In genomic region chr6:55805291-55806137, GRCm38 (mm10) we compare ENCODE assay signal across 19 mouse cellular contexts. TPM values are rescaled to one million over a fixed set of nuclear protein-coding genes. Genes with fewer than 3 reads are reported as not detected.
A peak's percentile ranks its signal among the peaks of the same experiment; 100 is the strongest.
DNase-seq lines count a peak whose midpoint lies in the region; ATAC-seq lines count a peak whose summit lies in the region.
"Had no signal": no experiment of that assay in that cellular context is flagged by ENCODE, and none has a peak within 500 bp of the region (broad histone marks: within the 10 kb centered on the region; RNA-seq: fewer than 3 reads in every experiment).

No protein-coding gene starts in this region.

- no peak overlapping the region for H3K4me2 ChIP-seq in hindbrain, embryonic 11.5 days (replicated peaks; ENCODE audit: low read depth, low read length)
- no peak overlapping the region for H3K4me2 ChIP-seq in neural tube, embryonic 15.5 days
- H3K4me2 ChIP-seq: embryonic facial prominence, embryonic 13.5 days; heart, embryonic 13.5 days; limb, embryonic 13.5 days; lung, embryonic 15.5 days; neural tube, embryonic 12.5 days had no signal

- peak; percentile 77 for ATAC-seq in hindbrain, embryonic 11.5 days (ENCODE audit: low FRiP score)
- ATAC-seq in neural tube, embryonic 15.5 days (ENCODE audit: low FRiP score), result peak; percentile 58; the same call in 1 of the 2 replicates
- ATAC-seq: Patski had no signal

- H3K36me3 ChIP-seq in hindbrain, embryonic 11.5 days (ENCODE audit: control insufficient read depth, insufficient read depth, low read length), result no peaks in the 10 kb centered on the region
- no peaks in the 10 kb centered on the region for H3K36me3 ChIP-seq in neural tube, embryonic 15.5 days
- H3K36me3 ChIP-seq: embryonic facial prominence, embryonic 13.5 days; heart, embryonic 13.5 days; limb, embryonic 13.5 days; lung, embryonic 15.5 days; neural tube, embryonic 12.5 days had no signal

- no peaks in the 10 kb centered on the region for H3K27me3 ChIP-seq in hindbrain, embryonic 11.5 days (ENCODE audit: control insufficient read depth, insufficient read depth, low read length)
- H3K27me3 ChIP-seq in neural tube, embryonic 15.5 days (replicated peaks), result no peaks in the 10 kb centered on the region
- H3K27me3 ChIP-seq: embryonic facial prominence, embryonic 13.5 days; limb, embryonic 13.5 days; lung, embryonic 15.5 days; neural tube, embryonic 12.5 days had no signal

- H3K9ac ChIP-seq in hindbrain, embryonic 11.5 days (ENCODE audit: low read depth, low read length), result no peak overlapping the region
- no peak overlapping the region for H3K9ac ChIP-seq in neural tube, embryonic 15.5 days (replicated peaks)
- H3K9ac ChIP-seq: embryonic facial prominence, embryonic 13.5 days; heart, embryonic 13.5 days; limb, embryonic 13.5 days; lung, embryonic 15.5 days; neural tube, embryonic 12.5 days had no signal

- H3K9me3 ChIP-seq in hindbrain, embryonic 11.5 days (ENCODE audit: control insufficient read depth, low read length), result no peaks in the 10 kb centered on the region
- H3K9me3 ChIP-seq in neural tube, embryonic 15.5 days (replicated peaks), result no peaks in the 10 kb centered on the region
- H3K9me3 ChIP-seq: embryonic facial prominence, embryonic 13.5 days; heart, embryonic 13.5 days; limb, embryonic 13.5 days; lung, embryonic 15.5 days; neural tube, embryonic 12.5 days had no signal

- 0 out of 2 replicates have a peak, but pooled peaks cover 2% of the 10 kb centered on the region for H3K4me1 ChIP-seq in hindbrain, embryonic 11.5 days (replicated peaks; ENCODE audit: control insufficient read depth, insufficient read depth, low read length)
- peaks cover 9% of the 10 kb centered on the region for H3K4me1 ChIP-seq in neural tube, embryonic 15.5 days
- H3K4me1 ChIP-seq: heart, embryonic 13.5 days; lung, embryonic 15.5 days had no signal

- intact Hi-C loops in heart, postnatal 14 days (cut with DNase I), result no loop called here

- H3K27ac ChIP-seq in hindbrain, embryonic 11.5 days (ENCODE audit: low read depth, low read length), result no peak overlapping the region
- no peak overlapping the region for H3K27ac ChIP-seq in neural tube, embryonic 15.5 days (replicated peaks)
- H3K27ac ChIP-seq: embryonic facial prominence, embryonic 13.5 days; heart, embryonic 13.5 days; limb, embryonic 13.5 days; lung, embryonic 15.5 days; neural tube, embryonic 12.5 days had no signal

- H3K4me3 ChIP-seq in hindbrain, embryonic 11.5 days (ENCODE audit: low read depth, low read length), result no peak overlapping the region
- H3K4me3 ChIP-seq in neural tube, embryonic 15.5 days (replicated peaks), result no peak overlapping the region
- H3K4me3 ChIP-seq: embryonic facial prominence, embryonic 13.5 days; heart, embryonic 13.5 days; limb, embryonic 13.5 days; lung, embryonic 15.5 days; neural tube, embryonic 12.5 days had no signal

- DNase-seq in layer of hippocampus, adult 11-12 months (ENCODE audit: low spot score), result peak; percentile 22
- DNase-seq in layer of hippocampus, postnatal 25 days (ENCODE audit: extremely low spot score in 1 of 2, low spot score in 1 of 2), result no peak
- peak; percentile 57 for DNase-seq in embryo, embryonic 10 days (ENCODE audit: low spot score)
- DNase-seq in hindbrain, embryonic 11.5 days (ENCODE audit: low spot score), result peak; percentile 26
- DNase-seq in lung, adult 18-20 months, result no peak
- no peak for DNase-seq in gastrocnemius, adult 18-20 months (ENCODE audit: low spot score)
- DNase-seq in heart, postnatal 14 days, result no peak
- DNase-seq: adrenal gland, adult 8-10 months; cerebellum, adult 11 months; kidney, postnatal 4 days had no signal

- 35% methylated on average over 9 of the region's 9 CpGs for WGBS in hindbrain, embryonic 11.5 days
- WGBS in neural tube, embryonic 15.5 days, result 26% methylated on average over 9 of the region's 9 CpGs

RNA-seq across cellular contexts. Expression of gene Itprid1, which starts 31.2 kb away (rescaled TPM):
- 1 to 10 TPM; 1.5 to 1.6 TPM for total RNA-seq in layer of hippocampus, postnatal 25 days (2021)
- polyA plus RNA-seq in hindbrain, embryonic 11.5 days (2014; fragmentation: Nextera tagmentation; extraction: Ambion mirVana), result 0.06 and 0.13 TPM in 2 replicates
- polyA plus RNA-seq in neural tube, embryonic 15.5 days (2015; fragmentation: Nextera tagmentation; extraction: Ambion mirVana), result 0.09 TPM in 1 of 2 replicates, not detected in the other
- not detected for total RNA-seq in gastrocnemius, adult 18-20 months (2021)
- total RNA-seq in heart, postnatal 14 days (2021), result not detected
- total RNA-seq: gastrocnemius, adult 8-10 months had no signal
- polyA plus RNA-seq: heart, embryonic 13.5 days; intestine, embryonic 14.5 days; neural tube, embryonic 12.5 days; Patski had no signal

Comparison
In these comparisons a context has a peak if more than half of its experiments do, and no peak if none do; other contexts are left out.
1. DNase-seq: peak in layer of hippocampus, adult 11-12 months (single experiment), embryo, embryonic 10 days (single experiment) and hindbrain, embryonic 11.5 days (single experiment); none in layer of hippocampus, postnatal 25 days (0 of 2), lung, adult 18-20 months (0 of 2), gastrocnemius, adult 18-20 months (single experiment) and heart, postnatal 14 days (0 of 2).